Mouse (Mus musculus) lung, postnatal 0 days (tissue): ENCODE data around the gene Erap1.
"Not testable (repeated sequence)": the region's sequence is repeated elsewhere in the genome, so short reads cannot be mapped to it uniquely, and the experiment has no call there.

ENCODE experiments used
- CTCF ChIP-seq: IDR thresholded peaks from 2 replicates; pipeline ENCODE4 v1.5.1; 2016; ENCODE audit warnings: antibody characterized with exemption, mild to moderate bottlenecking
- EP300 ChIP-seq: IDR thresholded peaks from 2 replicates; pipeline ENCODE4 v1.6.1; 2016; ENCODE audit warnings: antibody characterized with exemption, mild to moderate bottlenecking, control low read depth

DNA sequence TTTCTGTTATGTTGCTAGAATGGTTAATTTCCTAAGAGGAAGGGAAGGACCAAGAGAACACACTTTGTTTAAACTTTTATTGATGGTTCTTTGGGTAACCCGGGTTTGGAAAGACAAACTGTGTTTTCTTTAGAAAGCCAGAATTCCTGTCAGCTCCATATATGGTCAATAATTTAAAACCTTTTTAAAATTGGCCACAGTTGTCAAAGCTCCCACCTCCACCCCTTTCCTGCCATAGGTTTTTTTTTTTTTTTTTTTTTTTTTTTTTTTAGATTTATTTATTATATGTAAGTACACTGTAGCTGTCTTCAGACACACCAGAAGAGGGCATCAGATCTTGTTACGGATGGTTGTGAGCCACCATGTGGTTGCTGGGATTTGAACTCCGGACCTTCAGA is 1.2 kb downstream of the Erap1 start:
- TF ChIP-seq CTCF, EP300: not testable (repeated sequence)
